Mouse (Mus musculus) telencephalon, adult 2 months (tissue): ENCODE data around the gene Pomt1.
"Not testable (repeated sequence)": the region's sequence is repeated elsewhere in the genome, so short reads cannot be mapped to it uniquely, and the experiment has no call there.

Experiments
- DNase-seq: peaks from one replicate; pipeline ENCODE4 v3.0.0-alpha.2; 2011; ENCODE audit warnings: low read depth, low spot score

The Pomt1 gene

DNA sequence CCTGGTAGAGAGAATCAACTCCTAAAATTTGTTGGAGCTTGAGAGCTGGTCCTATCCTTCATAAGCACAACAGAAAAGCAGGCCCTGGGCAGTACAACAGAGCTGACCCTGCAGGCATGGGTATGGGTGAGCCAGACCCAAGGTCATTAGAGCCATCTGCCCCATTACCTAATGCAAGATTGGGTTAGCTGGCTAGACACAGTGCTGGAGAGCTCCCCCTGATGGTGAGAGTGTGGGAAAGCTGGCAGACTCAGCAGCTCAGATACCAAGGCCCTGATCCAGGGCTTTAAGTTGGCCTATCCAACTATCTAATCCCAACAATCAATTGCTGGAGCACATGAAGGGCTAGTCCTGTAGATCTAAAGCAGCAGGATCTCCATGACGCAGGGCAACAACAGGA lies 46.3 kb downstream of the Pomt1 start:
- no peak for DNase-seq

DNA sequence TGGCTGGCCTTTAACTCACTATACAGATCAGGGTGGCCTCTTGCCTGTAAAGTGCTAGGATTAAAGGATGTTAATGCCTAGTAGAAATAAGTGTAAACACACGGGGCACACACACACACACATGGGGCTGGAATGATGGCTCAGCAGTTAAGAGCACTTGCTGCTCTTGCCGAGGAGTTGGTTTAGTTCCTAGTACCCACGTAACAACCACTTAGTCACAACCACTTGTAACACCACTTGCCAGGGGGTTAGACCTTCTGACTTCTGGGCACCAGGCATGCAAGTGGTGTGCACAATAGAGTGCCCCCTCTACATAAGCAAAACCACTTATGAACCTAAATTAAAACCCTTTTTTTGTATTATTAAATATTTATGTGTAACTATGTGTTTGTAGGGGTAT lies 47.6 kb downstream of the Pomt1 start:
- DNase-seq: no peak

DNA sequence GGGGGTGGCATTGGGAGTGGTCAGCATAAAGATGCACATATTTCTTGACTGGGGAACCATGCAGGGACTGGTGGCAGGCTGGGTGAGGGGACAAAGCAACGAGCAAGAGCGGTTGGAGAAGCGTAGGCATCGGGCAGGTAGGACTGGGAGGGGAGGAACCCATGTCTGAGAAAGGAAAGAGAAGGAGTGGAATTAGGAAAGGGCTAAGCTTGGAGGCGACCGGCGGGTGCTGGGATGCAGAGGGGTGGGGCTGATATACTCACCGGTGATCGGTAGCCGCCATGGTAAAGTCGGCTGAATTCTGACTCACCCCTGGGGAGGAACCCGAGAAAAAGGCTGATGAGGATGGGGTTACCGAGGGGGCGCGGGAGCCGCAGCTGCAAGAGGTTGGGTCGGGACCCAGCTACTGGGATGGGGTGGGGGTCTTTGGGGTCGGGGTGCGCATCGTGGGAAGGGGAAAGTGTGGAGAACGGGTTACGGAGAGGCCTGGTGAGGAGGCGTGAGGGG lies 51.0 kb downstream of the Pomt1 start, which contains the start of gene Golga2:
Golga2 (plus strand) TSS at position 51 of the 507 bp plus-strand sequence.
- no peak for DNase-seq

DNA sequence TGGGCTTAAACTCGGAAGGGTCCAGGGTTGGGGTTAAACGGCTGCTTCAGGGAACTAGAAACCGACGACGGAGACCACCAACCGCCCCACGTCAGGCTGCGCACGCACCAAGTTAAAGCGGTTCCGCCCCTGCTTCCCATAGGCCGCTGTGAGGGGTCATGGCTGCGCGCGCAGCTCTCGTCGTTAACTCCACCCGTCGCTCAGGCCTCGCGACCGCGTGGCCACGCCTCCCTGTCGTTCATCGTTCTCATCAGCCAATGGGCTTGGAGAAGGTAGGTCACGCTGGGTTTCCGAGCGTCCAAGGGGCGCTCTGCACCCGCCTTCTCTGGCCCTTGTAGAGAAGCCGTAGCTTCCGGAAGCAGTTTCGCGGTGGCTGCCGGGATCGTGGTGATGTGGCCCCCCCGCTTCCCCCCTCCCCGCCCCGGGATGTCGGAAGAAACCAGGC lies 51.6 kb downstream of the Pomt1 start, which contains the start of gene Swi5:
Swi5 (minus strand) TSS at position 153 of the 445 bp plus-strand sequence.
- DNase-seq: peak; percentile 99

DNA sequence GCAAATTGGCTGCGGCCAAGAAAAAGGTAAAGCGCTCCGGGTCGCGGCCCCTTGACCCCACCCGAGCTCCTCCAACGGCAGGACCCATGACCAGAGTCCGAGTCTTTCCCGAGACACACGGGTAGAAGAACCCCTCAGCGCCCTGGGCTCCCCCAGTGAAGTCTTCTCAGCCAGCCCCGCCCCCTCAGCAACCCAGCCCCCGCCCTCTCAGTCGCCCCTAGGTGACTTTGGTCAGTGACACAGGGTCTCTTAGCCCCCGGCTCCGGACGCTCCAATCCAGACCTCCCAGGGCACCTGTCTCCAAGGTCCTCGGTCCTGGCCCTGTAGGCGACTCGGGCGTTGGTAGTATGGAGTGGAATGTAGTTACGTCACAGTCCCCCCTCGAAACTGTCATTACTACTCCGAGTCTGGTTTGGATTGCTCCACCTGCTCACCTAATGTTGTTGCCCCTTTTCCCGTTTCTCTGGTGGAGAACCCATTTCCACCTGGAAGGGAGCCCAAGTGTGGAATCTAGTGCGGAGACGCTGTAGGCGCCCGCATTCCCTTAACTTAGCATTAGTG lies 52.1 kb downstream of the Pomt1 start:
- DNase-seq: no peak

DNA sequence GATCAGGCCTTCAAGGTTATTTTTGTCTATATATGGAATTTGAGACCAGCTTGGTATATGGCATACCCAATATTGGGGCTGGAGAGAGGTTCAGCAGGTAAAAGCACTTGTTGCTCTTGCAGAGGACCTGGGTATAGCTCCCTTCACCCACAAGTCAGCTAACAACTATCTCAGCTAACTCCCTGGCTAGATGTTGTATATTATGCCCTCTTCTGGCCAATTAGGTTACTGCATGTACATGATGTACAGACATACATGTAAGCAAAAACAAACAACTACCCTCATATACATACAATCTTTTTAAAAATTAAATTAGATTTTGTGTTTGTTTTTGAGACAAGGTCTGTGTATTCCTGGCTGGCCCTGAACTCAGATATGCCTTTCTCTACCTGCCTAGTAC lies 53.2 kb downstream of the Pomt1 start:
- no peak for DNase-seq

DNA sequence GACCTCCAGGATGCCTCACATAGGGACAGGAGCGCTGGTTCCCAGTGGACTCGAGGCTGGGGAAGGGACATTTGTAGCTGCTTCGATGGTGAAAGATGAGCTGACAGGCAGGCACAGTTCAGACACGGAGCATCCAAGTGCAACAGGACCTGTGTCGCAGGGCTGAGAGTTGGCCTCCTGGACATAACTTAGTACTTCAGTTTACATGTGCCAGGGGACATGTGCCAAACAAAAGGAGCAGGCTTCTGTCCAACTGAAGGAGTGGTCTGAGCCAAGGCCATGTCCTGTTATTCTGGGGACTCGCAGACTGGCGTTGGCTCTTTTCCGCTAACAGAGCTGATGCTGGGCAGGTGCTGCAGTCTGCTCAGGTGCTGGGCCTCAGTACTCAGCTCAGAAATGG lies 58.0 kb downstream of the Pomt1 start:
- no peak for DNase-seq

DNA sequence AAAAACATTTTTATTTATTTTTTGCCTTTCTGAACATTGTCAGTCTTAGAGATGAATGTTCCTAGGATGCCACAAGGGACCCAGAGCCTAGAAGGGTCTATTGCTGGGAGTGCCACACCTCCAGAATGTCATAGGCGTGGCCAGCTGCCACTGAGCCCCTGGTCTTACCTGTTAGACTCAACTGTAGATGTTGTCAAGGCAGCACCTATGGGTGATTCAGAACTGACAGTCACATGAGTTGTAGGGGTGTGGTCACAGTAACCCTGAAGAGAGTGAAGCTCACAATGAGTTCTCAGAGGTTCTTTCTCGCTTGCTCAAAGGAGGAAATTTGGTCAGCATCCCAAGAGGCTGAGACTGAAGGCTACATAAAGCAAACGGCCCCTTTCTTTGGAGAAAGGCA lies 58.9 kb downstream of the Pomt1 start:
- DNase-seq: no peak

DNA sequence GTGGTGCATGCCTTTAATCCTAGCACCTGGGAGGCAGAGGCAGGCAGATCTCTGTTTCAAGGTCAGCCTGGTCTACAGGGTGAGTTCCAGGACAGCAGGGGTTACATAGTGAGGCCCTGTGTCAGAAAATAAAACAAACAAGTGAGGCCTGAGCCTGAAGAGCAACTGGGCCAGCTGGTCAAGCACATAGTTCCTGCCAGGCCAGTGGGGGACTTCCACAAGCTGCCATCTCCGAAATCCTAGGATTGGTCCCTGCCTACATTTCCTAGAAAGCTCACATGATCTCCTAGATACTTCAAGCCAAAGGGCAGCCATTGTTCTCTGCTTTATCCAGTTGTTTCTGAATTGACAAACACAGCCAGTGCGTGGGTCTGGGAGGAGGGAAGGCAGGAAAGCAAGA lies 59.5 kb downstream of the Pomt1 start:
- not testable (repeated sequence) for DNase-seq

DNA sequence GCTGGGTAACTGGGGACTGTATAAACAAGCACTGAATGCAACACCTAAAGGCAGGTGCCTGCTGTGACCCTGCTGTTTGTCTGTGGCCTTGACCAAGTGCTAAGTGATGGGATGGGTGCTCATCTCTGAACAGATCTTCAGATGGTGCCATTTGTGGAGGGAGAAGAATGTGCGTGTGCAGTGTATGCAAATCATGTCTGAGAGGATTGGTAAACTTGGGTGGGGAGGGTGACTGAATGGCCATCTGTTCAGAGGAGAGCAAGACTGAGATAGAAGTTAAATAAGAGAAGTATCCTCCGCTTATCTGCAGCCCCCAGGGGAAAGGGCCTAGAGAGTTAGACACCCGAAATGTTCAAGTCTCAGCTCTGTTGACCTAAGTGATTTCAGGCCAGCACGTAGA lies 63.1 kb downstream of the Pomt1 start:
- no peak for DNase-seq

DNA sequence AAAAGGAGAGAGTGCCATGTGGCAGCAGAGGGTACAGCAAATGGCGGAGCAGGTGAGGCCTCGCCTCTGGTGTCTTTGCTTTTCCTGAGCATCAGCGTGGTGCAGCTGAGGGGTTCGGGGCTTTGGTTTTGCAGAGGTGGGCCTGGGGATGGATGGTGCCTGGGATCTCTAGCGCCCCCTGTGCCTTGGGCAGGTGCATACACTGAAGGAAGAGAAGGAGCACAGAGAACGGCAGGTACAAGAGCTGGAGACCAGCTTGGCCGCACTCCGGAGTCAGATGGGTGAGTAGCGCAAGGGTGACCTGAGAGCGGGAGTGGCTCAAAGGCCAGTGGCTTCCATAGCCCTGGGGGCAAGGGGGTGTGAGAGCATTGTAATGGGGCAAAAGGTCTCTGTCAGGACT lies 66.6 kb downstream of the Pomt1 start:
- DNase-seq: no peak

DNA sequence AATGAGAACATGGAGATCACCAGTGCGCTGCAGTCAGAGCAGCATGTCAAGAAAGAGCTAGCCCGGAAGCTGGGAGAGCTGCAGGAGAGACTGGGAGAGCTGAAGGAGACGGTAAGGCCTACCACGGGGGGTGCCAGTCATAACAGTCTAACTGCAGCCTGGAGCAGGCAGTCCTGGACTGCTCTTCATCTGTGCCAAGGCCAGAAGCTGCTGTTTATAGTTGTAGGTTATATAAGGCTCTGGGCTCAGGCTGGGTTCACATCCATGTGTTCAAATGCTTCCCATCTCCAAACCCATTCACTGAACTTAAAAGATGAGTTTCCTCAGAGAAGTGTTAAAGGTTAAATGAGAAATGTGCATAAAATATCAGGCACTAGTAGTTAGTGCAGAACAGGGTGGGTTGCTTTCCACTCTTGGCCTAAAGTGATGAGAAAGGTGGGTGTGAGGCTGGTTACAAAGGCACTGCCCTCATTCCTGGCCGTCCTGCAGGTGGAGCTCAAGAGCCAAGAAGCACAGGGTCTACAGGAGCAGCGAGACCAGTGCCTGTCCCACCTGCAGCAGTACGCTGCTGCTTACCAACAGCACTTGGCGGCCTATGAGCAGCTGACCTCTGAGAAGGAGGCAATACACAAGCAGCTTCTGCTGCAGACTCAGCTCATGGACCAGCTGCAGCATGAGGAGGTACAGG lies 67.9 kb downstream of the Pomt1 start:
- no peak for DNase-seq
